Mouse (Mus musculus) 416B (cell line): ENCODE measurements around the gene Dact2.

Experiments
- DNase-seq: peaks from one replicate; pipeline ENCODE4 v3.0.0; 2011; ENCODE audit warnings: low read depth

The Dact2 gene

GRCm38 (mm10) chr17:14212796-14213195, 8.7 kb upstream of the Dact2 start:
- no peak for DNase-seq

- no peak for DNase-seq
Observed at GRCm38 (mm10) chr17:14207093-14207561, 3.0 kb upstream of the Dact2 start.

DNA sequence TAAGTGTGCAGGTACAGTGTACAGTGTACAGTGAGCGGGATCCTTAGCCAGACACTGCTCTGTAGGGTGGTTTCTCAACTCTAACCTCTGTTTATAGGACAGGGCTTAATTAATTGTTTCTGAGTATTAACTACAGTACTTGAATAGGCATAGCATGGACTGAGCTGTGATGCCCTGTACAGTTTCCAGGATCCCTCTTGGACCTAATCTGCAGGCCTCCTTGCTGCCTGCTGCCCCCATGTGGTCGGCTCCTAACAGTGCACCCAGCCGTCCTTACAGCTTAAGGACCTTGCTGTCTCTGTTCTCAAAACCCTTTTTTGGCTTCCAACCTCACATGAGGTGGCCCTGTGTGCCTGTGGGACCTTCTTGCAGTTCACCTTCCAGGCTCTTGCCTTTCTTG, 2.0 kb upstream of the Dact2 start:
- DNase-seq, result peak; percentile 62

DNA sequence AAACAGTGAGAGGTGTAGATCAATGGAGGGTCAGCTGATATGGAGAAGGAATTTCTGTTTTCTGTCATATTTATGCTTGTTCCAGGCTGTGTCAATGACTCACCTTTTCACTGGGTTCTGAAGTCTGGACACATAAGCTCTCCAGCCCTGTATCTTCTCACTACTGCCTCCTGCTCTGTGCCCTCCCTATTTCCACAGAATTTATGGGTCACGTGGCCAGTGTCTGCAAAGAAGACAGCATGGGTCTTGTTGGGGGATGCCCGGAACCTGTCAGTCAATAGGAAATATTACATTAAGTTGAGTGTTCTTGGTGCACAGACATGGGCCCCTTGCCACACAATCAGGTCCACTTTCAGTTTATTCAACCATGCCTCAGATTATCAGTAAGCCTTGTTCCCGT, 1.1 kb upstream of the Dact2 start:
- DNase-seq, result no peak

- no peak for DNase-seq
Observed at GRCm38 (mm10) chr17:14203121-14203941, 773 bp downstream of the Dact2 start.

- no peak for DNase-seq
Observed at GRCm38 (mm10) chr17:14202291-14203030, 1.6 kb downstream of the Dact2 start.

DNA sequence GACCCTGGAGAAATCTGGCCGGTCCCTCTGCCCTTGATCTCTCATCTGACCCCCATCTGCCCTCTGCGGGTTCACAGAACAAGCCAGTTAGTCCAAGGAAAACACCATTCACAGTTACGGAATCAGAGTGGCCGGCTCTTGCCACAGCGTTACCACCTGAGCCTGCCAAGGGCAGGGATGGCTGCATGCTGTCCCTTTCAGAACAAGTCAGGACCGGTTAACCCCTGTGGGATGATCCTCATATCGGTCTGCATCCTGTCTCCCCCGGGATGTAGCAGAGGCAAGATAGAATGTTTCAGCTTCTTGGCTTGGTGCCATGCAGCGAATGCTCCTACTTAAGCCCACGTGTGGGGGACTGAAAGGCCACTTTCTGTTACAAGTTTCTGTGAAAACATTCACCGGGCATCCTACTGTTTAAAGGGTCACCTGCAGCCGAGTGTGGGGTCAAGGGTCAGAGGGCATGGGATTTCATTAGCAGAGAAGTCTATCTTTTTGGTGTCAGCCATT, 2.8 kb downstream of the Dact2 start:
- DNase-seq, result no peak

DNA sequence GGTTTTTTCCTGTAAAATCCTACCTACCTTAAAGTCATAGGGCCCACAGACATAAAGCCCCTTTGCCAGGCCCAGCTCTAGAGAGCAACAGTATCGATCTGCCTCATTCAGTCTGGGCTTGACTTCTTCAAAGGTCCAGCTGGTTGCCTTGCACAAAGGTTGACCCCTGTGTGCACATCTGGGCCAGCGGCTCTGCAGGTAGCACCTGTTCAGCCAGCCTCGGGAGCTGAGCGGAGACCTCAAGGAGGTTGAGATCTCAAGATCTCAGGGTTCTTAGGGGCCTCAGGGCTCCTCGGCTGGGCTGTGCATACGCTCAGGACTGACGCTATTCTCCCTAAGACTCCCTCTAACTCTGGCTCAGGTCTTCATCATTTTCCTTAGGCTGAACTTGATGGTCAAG, 3.9 kb downstream of the Dact2 start:
- no peak for DNase-seq

GRCm38 (mm10) chr17:14199621-14200020, 4.5 kb downstream of the Dact2 start:
- no peak for DNase-seq

DNA sequence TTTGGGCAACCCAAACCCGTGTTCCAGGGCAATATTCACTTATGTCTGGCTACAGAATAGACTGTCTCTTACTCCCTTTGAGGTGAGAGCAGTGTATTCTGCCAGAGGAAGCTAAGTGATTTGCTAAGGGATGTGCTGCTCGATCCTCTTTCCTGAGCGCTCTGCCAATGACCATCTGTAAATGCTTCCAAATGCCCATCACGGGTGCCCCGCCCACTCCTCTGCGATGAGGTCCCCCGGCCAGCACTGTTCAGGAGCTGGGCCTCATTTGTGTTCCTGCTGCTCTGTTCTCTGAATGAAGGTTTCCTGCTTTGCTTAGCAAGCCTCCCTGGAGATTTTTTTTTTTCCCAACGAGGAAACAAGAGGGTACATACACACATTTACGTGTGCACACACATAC, 11.2 kb downstream of the Dact2 start:
- no peak for DNase-seq

DNA sequence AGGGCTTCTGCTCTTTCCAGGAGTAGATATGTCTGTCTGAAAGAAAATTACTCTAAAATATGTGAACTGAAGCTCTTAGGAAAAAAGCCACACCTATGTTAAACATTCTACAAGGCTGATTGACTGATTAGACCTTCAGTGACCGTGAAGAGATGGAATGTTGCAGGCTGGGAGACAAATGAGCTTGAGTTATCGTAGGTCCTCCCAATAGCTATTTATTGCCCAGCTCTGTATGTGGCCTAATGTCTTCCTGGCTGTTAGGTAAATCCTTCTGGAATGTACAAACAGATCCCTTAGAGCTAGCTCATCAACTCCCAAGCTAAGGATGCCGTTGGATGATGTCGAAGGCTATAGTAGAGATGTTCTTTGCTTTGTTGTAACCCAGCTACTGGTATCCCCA, 11.7 kb downstream of the Dact2 start:
- DNase-seq, result no peak

DNA sequence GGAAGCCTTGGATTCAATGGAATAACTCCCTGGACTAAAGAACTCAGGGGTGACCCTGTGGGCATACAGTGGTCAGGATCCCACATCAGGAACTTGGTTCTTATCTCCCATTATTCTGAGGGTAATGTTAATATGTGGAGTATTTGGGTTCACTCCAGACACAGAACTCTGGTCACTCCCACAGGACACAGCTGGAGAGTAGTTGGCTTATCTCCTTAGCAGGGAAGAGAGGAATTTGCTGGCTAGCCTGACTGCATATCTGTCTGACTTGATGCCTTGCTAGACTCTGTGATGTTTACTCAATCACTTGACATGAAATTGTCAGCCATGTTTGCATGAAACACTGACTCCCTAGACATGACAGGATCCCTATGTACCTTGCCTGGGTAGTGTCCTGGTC, 15.6 kb downstream of the Dact2 start:
- DNase-seq, result no peak

- DNase-seq, result no peak
Observed at GRCm38 (mm10) chr17:14187096-14187495, 17.0 kb downstream of the Dact2 start.

DNA sequence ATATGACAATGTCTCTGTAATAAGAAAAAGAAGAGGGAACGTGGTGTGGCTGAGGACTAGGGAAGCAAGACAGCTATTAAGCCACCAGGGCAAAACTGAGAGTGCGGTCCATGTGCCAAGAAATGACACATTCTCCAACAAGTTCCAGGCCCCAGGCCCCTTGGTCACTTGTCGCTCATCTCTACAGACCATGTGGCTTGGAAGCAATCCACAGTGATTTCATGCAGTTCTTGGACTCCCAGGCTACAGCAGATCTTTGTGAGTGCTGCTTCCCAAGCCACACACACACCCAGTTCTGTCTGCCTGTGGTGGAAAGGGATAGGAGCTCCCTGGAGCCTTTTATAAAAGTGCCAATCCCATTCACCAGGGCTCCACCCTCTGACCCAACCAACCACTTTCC, 17.9 kb downstream of the Dact2 start:
- no peak for DNase-seq

DNA sequence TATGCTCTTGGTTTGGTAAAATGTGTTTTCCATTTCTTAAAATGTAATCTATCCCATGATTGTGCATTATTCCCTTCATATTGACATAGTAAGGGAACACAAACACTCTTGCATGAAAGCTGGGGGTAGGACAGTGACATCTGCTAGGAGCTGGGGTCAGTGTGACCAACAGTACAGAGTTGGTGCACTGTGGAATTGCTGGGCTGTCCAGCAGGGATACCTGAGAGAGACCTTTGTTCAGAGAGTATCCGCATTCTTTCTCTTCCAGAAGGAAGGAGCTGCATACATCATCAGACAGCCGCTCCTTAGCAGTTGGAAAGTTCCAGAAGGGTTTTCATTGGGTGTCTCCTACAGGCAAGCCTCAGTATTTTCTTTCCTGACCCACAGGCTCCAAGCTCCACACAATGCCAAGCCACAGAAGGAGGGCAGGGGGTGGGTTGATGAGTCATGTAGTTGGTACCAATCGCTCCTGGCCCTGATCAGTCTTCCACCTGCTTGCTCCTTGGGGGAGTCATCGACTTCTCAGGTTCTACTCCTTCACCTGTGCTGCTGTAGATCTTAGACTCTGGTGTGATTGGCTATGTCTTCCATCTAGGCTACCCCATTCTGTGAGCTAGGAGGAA, 19.8 kb downstream of the Dact2 start:
- no peak for DNase-seq

GRCm38 (mm10) chr17:14183717-14184116, 20.4 kb downstream of the Dact2 start:
- DNase-seq, result no peak

DNA sequence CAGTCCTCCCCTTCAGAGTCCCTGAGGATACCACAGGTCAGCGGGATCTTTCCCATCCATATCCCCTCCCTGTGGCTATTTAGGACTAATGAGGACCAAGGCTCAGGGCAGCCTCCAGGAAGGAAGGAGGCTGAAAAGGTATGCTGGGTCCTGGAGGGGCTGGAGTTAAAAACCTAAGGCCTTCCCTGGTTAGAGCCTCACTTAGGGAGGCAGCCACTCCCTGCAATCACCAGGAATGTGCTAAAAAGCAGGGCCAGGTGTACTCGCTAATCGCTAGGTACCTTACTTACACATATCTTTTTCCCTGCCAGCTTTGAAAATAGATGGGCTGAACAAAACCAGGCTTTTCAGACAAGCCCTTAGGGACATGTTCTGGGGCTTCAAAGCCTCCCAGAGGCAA, 21.2 kb downstream of the Dact2 start:
- DNase-seq, result no peak

DNA sequence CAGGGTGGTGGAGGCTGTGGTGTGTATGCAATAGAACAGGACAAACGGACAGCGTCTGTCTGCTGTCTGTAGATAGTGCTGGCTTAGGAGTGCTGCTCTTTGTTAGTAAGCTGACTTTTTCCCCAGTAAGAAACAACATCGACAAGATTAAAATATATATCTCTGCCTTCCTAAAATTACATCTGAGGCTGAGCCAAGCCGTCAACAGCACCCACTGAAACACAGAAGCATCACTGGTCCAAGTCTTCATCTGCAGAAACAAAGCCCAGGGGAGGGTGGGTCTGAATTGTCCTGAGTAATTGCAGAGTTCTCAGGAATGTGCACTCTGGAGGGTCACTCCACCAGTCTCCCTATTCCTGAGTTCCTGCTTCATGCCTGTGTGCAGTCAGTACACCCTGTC, 25.2 kb downstream of the Dact2 start:
- DNase-seq, result no peak

DNA sequence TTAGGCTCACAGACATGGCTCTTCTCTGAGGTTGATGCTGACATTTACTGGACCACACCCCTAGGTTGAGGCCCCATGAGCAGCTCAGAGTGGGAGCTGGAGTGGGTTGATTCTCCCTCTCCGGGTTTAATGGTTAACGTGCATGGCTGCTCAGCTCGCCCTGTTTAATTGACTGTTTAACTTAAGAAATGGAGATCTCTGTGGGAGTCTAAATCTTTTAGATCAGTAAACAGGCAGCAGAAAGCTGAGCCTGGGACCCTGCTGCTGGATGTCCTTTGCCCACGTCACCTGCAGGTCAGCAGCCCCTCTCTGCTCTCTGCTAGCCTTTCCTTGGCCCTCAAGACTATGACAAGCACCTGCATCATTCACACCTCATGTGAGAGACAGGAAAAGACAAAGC, 25.6 kb downstream of the Dact2 start:
- no peak for DNase-seq

DNA sequence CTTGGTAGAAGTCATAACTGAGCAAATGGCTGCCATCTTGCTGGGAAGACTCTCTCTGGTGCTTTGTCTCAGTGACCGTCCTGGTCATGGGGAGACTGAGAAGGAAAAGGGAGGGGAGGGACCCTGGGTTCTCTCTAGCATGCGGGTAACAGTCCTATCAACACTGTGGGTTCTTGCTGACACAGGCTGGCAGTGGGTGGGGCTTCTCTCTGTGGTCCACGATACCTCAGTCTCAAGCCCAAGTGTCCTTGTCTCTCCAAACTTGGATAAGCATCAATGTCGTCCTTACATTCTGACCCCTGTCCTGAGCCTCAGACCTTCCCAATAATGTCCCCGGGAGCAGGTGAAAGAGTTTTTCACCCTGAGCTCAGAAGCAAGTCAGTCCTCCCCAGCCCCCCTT, 26.1 kb downstream of the Dact2 start:
- DNase-seq, result no peak

DNA sequence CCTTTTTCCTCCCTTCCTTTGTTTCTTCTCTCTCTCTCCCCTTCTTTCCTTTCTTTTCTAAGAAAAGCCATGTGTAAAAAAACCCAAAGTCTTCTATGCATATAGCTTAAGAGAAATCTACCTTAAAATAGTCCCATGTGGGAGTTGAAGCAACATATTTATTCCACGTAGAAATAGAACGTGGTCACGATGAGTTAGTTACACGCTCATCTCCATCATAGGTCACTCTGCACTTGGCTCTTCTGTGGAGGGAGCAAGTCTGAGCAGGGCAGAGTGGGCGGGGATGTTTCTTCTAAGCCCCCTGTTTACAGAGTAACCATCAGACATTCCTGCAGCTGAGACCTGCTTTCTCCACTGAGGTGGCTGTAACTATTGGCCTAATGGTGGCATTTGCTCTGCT, 27.1 kb downstream of the Dact2 start:
- DNase-seq, result no peak

DNA sequence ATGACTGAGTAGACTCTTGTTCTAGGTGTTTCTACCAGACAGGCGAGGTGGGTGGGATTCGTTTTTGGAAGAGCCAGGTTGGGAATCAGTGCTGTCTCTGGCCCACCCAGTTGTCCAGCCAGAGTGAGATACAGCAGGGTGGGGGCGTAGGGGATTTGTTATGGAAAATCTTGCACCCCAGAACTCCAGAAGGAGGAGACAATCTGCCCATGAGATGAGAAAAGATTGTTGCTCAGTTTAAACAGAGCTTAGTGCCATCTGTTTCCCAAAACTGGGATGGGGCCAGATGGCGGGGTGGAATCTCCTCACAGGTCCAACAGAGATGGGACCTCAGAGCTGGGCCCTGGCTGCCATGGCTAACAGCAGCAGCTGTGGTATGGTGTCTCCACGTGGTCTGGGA, 28.4 kb downstream of the Dact2 start:
- no peak for DNase-seq

- DNase-seq, result no peak
Observed at GRCm38 (mm10) chr17:14175019-14175418, 29.1 kb downstream of the Dact2 start.
